Mouse (Mus musculus) stomach, embryonic 16.5 days (tissue): ENCODE data around the gene Kcnn3. TPM values are rescaled to one million over a fixed set of nuclear protein-coding genes. Genes with fewer than 3 reads are reported as not detected.

Experiments
- ATAC-seq: fragments of 200-750 bp; cut with Nextera tagmentation; 2 replicates; pipeline ENCODE4 v1.8.0; 2017; ENCODE audit warnings: moderate number of reproducible peaks, moderate TSS enrichment; ENCODE audit not compliant: insufficient read depth, low FRiP score
- H3K27ac ChIP-seq: fragments of 300-500 bp; sonication (generic); 2 replicates; pipeline ENCODE4 v1.5.1; 2014; ENCODE audit warnings: low read length
- H3K27me3 ChIP-seq: fragments of 300-500 bp; sonication (generic); 2 replicates; pipeline ENCODE4 v1.6.1; 2014; ENCODE audit warnings: low read length, control low read depth, mixed read lengths; ENCODE audit not compliant: control insufficient read depth, insufficient read depth
- H3K36me3 ChIP-seq: fragments of 300-500 bp; sonication (generic); 2 replicates; pipeline ENCODE4 v1.6.1; 2014; ENCODE audit warnings: low read length; ENCODE audit not compliant: control insufficient read depth, insufficient read depth
- H3K4me1 ChIP-seq: fragments of 300-500 bp; sonication (generic); 2 replicates; pipeline ENCODE4 v1.6.1; 2014; ENCODE audit warnings: low read length, control low read depth, mixed read lengths; ENCODE audit not compliant: control insufficient read depth, insufficient read depth
- H3K4me2 ChIP-seq: fragments of 300-500 bp; sonication (generic); 2 replicates; pipeline ENCODE4 v1.6.1; 2014; ENCODE audit warnings: low read depth, low read length, mixed read lengths
- H3K4me3 ChIP-seq: fragments of 300-500 bp; sonication (generic); replicated peaks from 2 replicates; pipeline ENCODE4 v1.5.1; 2014; ENCODE audit warnings: mild to moderate bottlenecking, low read length
- H3K9ac ChIP-seq: fragments of 300-500 bp; sonication (generic); 2 replicates; pipeline ENCODE4 v1.6.1; 2014; ENCODE audit warnings: low read length
- H3K9me3 ChIP-seq: fragments of 300-500 bp; sonication (generic); replicated peaks from 2 replicates; pipeline ENCODE4 v1.6.1; 2016; ENCODE audit warnings: low read length, control low read depth; ENCODE audit not compliant: control insufficient read depth
- WGBS: fragments of 180-500 bp; shearing (Covaris S2); extraction: QIAGEN DNeasy Blood & Tissue Kit; methylation state at CpG from one replicate; pipeline ENCODE4 v1.1.7; 2014; 5-methylcytosine and 5-hydroxymethylcytosine counted together
- polyA plus RNA-seq: library from polyadenylated mRNA; unstranded; fragments of >200 nt; fragmentation: Nextera tagmentation; extraction: Ambion mirVana; gene quantifications from 2 replicates; pipeline ENCODE4 v1.2.1, GENCODE M21; 2015

Gene Kcnn3
- polyA plus RNA-seq, 1 experiment from 2014 or later, result 5.9 TPM

- Histone ChIP-seq H3K36me3 (no peaks in the 10 kb centered on the region), H3K27me3 (no peaks in the 10 kb centered on the region), H3K4me3 (no peak overlapping the region), H3K27ac (no peak overlapping the region), H3K9me3 (no peaks in the 10 kb centered on the region), H3K9ac (no peak overlapping the region), H3K4me2 (no peak overlapping the region), H3K4me1 (0 out of 2 replicates have a peak, but pooled peaks cover 3% of the 10 kb centered on the region)
- WGBS, result 27% methylated on average over 1 of the region's 1 CpGs
- no peak for ATAC-seq
These were observed 87.4 kb downstream of the Kcnn3 start for GRCm38 (mm10) chr3:89607327-89607726.

GRCm38 (mm10) chr3:89612048-89612447 is 92.1 kb downstream of the Kcnn3 start:
- 75% methylated on average over 5 of the region's 5 CpGs for WGBS
- H3K4me1 ChIP-seq, result peaks cover 17% of the 10 kb centered on the region
- no peaks in the 10 kb centered on the region for H3K36me3 ChIP-seq
- no peak for ATAC-seq
- H3K9me3 ChIP-seq, result no peaks in the 10 kb centered on the region
- no peak overlapping the region for H3K4me2 ChIP-seq
- no peaks in the 10 kb centered on the region for H3K27me3 ChIP-seq
- H3K27ac ChIP-seq, result no peak overlapping the region
- H3K9ac ChIP-seq, result no peak overlapping the region
- H3K4me3 ChIP-seq, result no peak overlapping the region

DNA sequence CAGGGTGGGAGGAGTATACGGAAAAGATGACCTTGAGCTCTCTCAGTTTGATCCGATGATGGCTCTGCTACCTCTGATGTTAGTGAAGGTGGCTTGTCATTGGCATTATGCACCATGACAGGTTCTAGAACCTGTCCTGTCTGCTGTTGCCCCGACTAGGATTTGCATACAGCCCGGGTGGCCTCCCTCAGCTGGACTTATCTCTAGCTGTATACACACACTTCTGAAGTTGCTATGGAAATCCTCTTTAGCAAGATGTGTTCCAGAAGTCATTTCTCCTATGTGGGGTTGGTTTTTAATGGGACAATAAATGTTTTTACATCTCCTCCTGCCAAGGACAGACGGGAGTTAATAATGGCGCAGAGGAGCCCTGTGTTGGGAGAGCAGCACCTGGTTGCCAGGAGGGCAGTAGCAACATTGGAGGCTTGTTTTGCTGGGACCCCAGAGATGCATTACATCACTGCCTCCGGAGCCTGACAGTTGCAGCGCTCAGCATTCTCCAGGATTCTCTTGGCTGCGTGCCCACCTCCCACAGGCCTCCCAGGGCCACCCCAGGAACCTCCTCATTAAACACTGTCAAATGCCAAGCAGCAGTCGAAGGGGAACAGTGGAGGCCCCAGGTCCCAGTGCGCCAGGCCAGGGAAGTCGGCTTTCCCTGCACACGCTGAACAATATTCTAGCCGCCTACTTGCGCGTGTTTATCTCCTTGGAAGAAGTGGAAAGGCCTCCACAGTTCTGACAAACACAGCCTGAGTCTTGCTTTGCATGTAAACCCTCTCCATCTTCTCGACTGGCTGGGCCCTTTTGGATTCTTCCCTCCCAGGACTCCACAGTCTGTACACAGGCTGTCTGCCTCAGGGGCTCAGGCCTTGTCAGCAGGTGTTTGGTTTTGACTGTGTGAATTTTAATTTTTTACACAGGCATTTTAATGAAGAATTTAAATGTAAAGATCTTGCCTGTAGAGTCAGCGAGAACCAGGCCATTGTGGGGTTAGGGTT is 93.9 kb downstream of the Kcnn3 start:
- H3K4me2 ChIP-seq, result no peak overlapping the region
- H3K4me1 ChIP-seq, result peaks cover 15% of the 10 kb centered on the region
- 25% methylated on average over 18 of the region's 18 CpGs for WGBS

DNA sequence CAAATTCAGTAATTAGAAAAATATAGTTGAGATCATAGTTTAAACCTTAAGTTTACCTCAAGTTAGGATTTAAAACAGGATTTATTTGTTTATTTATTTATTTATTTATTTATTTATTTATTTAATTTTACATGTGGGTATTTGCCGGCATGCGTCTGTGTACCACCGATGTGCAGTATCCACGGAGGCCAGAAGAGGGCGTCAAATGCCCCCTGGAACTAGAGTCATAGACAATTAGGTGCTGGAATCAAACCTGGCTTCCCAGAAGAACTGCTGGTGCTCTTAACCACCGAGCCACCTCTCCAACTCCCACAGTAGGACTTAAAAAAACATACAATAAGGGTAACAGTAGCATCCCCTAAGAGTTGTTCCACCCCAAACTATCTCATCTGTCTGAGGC is 96.9 kb downstream of the Kcnn3 start:
- Histone ChIP-seq H3K9me3 (no peaks in the 10 kb centered on the region), H3K9ac (no peak overlapping the region), H3K27ac (no peak overlapping the region), H3K27me3 (no peaks in the 10 kb centered on the region), H3K36me3 (no peaks in the 10 kb centered on the region), H3K4me1 (peaks cover 15% of the 10 kb centered on the region), H3K4me2 (no peak overlapping the region), H3K4me3 (no peak overlapping the region)
- 66% methylated on average over 6 of the region's 6 CpGs for WGBS
- ATAC-seq, result no peak

More for the DNA sequence above, 93.9 kb downstream of the Kcnn3 start:
- Histone ChIP-seq H3K4me3 (no peak overlapping the region), H3K9me3 (no peaks in the 10 kb centered on the region), H3K27ac (peak overlapping the region; percentile 79), H3K36me3 (no peaks in the 10 kb centered on the region), H3K9ac (peak overlapping the region; percentile 16; the same call in 1 of the 2 replicates), H3K27me3 (no peaks in the 10 kb centered on the region)
- peak; percentile 90 for ATAC-seq

DNA sequence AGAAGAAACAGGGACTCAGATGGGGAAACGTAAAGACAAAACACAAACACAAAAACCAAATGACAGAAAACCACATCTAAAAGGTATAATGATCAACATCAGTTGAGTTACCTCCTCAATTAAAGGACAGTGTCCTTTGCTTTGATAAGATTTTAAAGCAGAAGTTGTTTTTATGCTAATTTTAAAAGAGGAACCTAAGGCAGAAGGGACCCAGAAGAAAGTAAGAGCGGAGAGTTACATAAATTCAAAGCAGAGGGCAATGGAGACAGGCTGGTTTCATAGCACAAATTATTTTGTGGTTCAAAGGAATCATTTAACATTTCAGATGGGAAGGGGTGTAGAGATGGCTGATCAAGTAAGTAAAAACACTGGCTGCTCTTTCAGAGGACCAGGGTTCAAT is 97.4 kb downstream of the Kcnn3 start:
- H3K27me3 ChIP-seq, result no peaks in the 10 kb centered on the region
- 92% methylated on average over 2 of the region's 2 CpGs for WGBS
- no peak overlapping the region for H3K9ac ChIP-seq
- H3K36me3 ChIP-seq, result no peaks in the 10 kb centered on the region
- H3K4me2 ChIP-seq, result no peak overlapping the region
- no peak overlapping the region for H3K4me3 ChIP-seq
- no peak overlapping the region for H3K27ac ChIP-seq
- peaks cover 15% of the 10 kb centered on the region for H3K4me1 ChIP-seq
- ATAC-seq, result no peak
- no peaks in the 10 kb centered on the region for H3K9me3 ChIP-seq

- 32% methylated on average over 6 of the region's 6 CpGs for WGBS
- Histone ChIP-seq H3K4me2 (no peak overlapping the region), H3K9ac (no peak overlapping the region), H3K27ac (no peak overlapping the region), H3K27me3 (no peaks in the 10 kb centered on the region), H3K36me3 (no peaks in the 10 kb centered on the region), H3K4me1 (no peaks in the 10 kb centered on the region), H3K4me3 (no peak overlapping the region), H3K9me3 (no peaks in the 10 kb centered on the region)
- ATAC-seq, result no peak
These were observed 102.9 kb downstream of the Kcnn3 start for GRCm38 (mm10) chr3:89622825-89623224.

DNA sequence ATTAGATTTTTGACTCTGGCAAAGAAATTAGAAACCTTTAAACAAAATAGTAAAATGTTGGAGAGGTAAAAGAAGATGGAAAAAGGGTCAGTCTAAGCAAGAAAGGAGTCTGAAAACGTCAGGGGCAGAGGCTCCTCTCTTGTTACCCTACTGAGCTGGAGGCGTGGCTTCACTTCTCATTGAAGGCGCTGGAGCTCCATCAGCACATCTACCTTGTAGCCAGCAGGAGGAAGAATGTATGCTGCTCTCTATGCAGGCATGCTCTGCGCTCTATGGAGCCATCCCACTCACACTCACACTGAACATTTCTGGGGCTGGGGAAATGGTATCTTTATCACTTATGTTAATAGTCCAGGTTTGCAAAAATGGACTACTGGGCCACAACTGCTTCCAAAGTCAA is 103.6 kb downstream of the Kcnn3 start:
- Histone ChIP-seq H3K27me3 (no peaks in the 10 kb centered on the region), H3K4me3 (no peak overlapping the region), H3K9me3 (no peaks in the 10 kb centered on the region), H3K4me1 (no peaks in the 10 kb centered on the region), H3K36me3 (no peaks in the 10 kb centered on the region), H3K4me2 (no peak overlapping the region), H3K27ac (no peak overlapping the region), H3K9ac (no peak overlapping the region)
- 41% methylated on average over 4 of the region's 4 CpGs for WGBS
- ATAC-seq, result no peak

GRCm38 (mm10) chr3:89624001-89624400 is 104.0 kb downstream of the Kcnn3 start:
- Histone ChIP-seq H3K9ac (no peak overlapping the region), H3K4me3 (no peak overlapping the region), H3K27me3 (no peaks in the 10 kb centered on the region), H3K9me3 (no peaks in the 10 kb centered on the region), H3K4me2 (no peak overlapping the region), H3K4me1 (no peaks in the 10 kb centered on the region), H3K36me3 (no peaks in the 10 kb centered on the region), H3K27ac (no peak overlapping the region)
- 66% methylated on average over 6 of the region's 6 CpGs for WGBS
- ATAC-seq, result no peak

- no peak overlapping the region for H3K9ac ChIP-seq
- no peak overlapping the region for H3K27ac ChIP-seq
- WGBS, result 70% methylated on average over 5 of the region's 5 CpGs
- H3K4me2 ChIP-seq, result no peak overlapping the region
- H3K4me3 ChIP-seq, result no peak overlapping the region
- H3K27me3 ChIP-seq, result no peaks in the 10 kb centered on the region
- peaks cover 5% of the 10 kb centered on the region; the same call in 1 of the 2 replicates for H3K4me1 ChIP-seq
- H3K36me3 ChIP-seq, result no peaks in the 10 kb centered on the region
- ATAC-seq, result no peak
- no peaks in the 10 kb centered on the region for H3K9me3 ChIP-seq
These were observed 105.0 kb downstream of the Kcnn3 start for GRCm38 (mm10) chr3:89624814-89625445.
